Mouse (Mus musculus) gastrocnemius, postnatal 25 days (tissue): ENCODE measurements around the gene Syt17. TPM values are rescaled to one million over a fixed set of nuclear protein-coding genes. Genes with fewer than 3 reads are reported as not detected.

Source experiments
- DNase-seq: peaks from one replicate; pipeline ENCODE4 v3.0.0; 2022
- long read RNA-seq, 2 experiments: library from polyadenylated mRNA; stranded (forward); transcript quantifications; one replicate each; pipeline ENCODE4 v2.0.0; 2021
- total RNA-seq, 2 experiments: library from RNA; stranded (reverse); gene quantifications; 1 replicate in 1 of 2; 2 replicates in 1 of 2; pipeline ENCODE4 v1.2.3; 2021

Syt17 gene
- total RNA-seq: under 1 TPM; 0.64 to 0.74 TPM
- long read RNA-seq, experiment 1, partial matches to known transcripts: 0 of 1 reads
- long read RNA-seq, experiment 1, other reads (novel, unspliced or antisense): 1 of 1 reads
- long read RNA-seq, experiment 2: 0 reads

DNA sequence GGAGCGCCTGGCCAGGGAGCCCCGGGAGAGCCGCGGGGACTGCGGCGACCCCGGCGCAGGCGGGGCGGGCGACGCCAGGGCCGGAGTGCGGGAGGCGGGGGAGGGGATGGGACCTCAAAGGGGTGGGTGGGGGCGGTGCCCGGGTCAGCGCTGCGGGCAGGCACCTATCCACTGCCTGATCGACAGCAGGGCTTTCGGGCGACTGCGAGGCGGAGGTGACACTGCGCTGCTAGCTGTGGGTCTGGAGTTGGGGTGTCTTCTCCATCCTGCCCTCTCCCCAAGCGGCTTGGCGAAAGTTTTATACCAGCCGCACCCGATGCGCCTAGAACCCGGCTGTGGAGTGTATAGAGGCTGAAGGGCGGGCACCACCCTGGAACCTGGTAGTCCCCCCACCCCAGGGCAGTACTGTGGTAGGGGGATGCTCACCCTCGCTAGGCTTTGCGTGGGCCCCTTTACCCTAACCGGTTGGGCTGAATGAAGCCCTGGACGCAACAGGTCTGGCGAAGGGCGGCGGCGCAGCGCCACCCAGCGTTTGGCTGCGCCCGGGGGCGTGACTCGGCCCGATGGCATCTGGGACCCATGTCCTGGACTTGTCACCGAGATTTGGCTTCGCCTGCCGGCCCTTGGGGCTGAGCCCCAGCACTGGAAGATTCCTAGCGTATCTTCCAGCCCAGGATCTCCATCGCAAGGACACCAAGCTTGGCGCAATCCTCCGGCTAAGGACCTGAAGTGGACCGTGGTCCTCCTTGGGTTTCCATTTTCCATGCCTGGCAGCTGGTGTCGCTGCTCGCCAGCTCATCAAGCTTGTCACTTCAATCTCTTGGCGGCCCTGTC is at the start of gene Syt17:
Gene Syt17, minus strand, starts transcription at position 89 of the 834 bp plus-strand sequence.
- peak; percentile 68 for DNase-seq

GRCm38 (mm10) chr7:118494892-118495579 is 47.0 kb upstream of the Syt17 start:
- peak; percentile 1 for DNase-seq

DNA sequence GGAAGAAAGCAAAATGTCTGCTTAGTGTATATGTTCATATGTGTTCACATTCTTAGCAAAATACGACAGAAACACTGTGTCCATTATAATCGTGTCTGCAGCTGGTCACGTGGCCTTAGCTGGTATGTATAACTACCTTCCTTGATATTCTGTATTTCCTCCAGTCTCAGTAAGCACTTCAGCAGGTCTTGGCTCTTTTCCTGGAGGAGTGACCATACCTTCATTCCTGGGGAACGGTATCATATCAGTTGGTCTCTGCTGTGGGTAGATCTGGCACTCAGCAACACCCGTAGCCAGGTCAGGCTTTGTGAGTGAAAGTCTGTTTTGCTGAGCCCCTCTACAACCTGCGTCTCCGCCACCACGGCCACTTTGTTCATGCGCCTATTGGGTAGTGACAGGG is 45.9 kb upstream of the Syt17 start:
- DNase-seq: no peak

- peak; percentile 86 for DNase-seq
These were observed 43.6 kb upstream of the Syt17 start, which contains the start of gene Itpripl2 for GRCm38 (mm10) chr7:118491431-118492147. TSS of gene Itpripl2 (minus strand) at chr7:118491975.

DNA sequence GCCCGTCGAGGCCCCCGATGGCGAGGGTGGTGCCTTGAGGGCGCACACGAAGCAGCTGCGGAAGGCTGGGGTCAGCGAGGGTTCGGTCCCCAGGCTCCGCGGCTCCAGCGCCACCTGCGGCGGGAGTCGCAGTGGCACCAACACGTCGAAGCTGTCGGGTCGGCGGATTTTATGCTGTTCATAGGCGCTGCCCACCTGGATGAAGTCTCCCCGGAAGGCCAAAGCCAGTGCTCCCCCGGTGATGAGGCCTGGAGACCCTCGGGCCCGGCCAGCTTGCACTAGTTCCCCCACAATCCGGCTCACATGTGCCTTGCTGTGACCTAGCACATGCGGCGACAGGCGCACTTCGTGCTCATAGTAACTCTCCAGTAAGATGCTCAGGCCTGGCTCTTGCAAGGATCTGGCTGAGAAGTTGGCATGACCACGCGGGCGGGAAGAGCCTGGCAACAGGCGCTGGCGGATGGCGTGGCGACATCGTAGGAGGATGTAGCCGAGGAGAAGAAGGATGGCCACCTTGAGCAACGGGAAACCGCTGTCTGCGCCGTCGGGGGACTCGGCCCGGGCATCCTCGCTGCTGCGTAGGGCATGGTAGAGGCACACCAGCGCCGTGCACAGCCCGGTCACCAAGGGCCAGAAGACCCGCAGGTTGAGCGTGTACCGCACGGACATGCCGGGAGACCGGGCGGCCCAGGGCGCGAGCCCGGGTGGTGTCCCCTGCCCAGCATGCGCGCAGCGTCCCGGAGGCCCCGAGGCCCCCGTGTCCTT is 42.8 kb upstream of the Syt17 start:
- peak; percentile 24 for DNase-seq

- no peak for DNase-seq
These were observed 42.0 kb upstream of the Syt17 start for GRCm38 (mm10) chr7:118489706-118490665.

DNA sequence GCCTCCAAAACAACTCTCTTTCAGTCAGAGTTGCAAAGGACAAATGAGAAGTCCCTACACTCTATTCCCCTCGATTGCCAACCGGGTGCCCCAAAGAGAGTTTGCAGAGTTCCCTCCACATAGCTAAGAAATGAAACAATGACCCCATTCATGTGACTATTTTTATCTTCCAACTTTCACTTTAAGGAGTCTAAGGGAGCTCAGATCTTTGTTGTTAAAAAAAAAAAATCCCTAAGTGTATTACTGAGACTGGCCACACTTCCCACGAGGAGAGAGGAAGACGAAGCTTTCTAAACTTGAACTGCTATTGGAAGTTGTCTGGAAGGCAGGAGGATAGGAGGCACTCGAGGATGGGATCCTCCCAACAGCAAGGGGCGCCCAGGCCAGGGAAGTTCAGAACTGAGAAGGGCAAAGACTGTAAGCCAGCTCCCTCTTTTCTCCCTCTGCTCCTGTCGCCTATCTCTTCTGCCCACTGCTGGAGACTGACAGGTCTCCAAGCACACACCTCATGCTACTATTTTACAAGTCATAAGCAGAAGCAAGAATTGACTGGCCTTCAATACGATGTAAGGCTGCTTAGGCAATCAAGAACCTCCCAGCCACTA is 40.1 kb upstream of the Syt17 start:
- DNase-seq: no peak

- no peak for DNase-seq
These were observed 38.9 kb upstream of the Syt17 start for GRCm38 (mm10) chr7:118486917-118487316.

DNA sequence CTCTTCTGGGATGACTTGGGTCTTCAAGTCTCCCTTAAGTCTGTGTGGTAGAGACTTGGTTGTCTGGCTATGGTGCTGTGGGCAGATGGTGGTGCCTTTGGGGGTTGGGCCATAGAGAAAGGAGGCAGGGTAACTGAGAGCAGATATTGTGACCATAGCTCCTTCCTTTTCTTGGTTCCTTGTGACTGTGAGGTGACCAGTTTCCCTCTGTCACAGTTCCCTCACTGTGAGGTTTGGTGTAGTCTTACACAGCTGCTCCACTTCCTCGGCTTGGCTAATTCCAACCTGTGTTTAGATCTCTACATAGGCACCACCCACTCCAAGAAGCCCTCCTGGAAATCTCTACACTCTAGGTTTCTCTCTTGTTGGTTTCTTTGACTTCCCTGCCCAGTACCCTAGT is 36.0 kb upstream of the Syt17 start:
- DNase-seq: no peak

GRCm38 (mm10) chr7:118482001-118482400 is 34.0 kb upstream of the Syt17 start:
- no peak for DNase-seq

DNA sequence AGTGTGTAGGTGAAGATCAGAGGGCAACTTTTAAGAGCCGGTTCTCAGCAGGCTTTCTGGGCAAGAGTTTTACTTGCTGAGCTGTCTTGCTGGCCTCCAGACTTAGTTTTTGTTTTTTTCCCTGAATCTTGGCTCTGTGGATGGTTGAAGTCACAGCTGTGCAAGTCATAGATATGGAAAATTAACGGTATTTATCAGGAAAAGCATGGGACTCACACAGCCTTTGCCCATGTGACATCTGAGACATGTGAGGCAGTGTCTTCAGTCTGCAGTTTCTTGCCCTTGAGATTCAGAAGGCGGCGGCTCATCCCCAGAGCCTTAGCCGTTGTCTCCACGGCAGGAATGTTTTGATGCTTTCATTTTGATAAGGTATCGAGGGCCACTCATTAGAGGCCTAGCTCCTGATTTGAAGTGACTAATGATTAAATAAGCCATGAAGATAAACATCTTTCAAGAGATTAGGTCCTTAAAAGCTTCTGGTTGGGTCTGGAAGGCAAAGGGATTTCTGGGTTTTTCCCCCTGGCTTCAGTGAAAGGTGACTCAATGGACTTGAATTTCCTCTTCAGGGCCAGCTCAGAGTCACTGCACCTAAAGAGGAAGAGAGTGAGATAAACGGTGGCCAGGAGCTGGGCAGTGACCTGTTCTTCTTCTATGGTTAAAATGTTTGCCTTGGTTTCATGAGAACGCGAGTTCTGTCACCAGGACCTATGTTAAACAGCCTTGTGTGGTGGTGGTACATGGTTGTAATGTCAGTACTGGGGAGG is 33.2 kb upstream of the Syt17 start:
- DNase-seq: no peak

GRCm38 (mm10) chr7:118480160-118480709 is 32.2 kb upstream of the Syt17 start:
- no peak for DNase-seq

DNA sequence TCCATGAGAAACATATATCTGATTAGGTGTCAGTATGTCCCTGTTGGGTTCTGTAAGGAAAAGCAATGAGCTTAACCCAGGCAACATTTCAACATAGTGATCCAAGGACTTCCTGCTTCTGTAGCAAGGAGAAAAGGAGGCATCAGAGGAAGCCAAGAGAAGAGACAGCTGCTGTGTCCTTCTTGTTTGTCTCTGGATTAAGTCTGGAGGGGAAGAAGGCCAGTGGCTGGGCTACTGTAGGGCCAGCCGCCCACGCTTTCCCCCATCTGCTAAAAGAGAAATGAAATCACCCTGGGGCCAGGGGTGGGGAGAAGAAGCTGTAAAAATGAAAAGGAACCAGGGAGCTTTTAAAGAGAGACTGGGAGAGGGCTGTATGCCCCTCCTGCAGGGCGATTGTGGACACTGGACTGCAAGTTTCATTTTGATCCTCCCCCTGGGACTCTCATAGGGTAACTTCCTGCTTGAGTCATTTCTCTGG is 30.9 kb upstream of the Syt17 start:
- peak; percentile 81 for DNase-seq

- no peak for DNase-seq
These were observed 28.4 kb upstream of the Syt17 start for GRCm38 (mm10) chr7:118476428-118476827.

DNA sequence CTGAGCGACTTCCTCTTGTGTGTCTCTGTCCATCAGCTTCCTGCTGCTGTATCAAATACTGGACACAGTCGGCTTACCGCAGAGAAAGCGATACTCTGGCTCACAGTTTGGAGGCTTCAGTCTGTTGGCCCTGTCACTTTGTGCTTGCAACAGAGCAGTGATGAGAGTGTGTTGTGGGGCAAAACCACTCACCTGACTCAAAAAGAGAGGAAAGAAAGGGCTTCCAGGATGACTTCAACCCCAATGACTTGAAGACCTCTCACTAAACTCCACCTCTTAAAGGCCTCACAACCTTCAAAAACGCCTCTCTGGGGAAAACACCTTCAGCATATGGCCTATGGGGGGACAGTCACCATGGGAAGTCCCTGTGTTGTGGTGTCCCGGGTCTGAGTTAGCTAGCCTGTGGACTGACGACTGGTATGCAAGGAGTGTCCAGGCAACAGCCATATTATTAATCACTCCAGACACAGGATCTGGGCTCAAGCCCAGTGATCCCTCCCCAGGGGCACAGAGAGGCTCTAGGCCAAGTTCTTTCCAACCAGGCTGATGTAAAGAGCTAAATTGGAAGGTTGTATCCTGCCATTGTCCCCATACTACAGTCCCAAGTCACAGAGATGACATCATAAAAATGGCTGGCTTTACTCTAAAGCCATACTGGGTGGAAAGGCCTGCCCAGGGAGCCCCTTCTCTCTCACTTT is 27.1 kb upstream of the Syt17 start:
- no peak for DNase-seq

DNA sequence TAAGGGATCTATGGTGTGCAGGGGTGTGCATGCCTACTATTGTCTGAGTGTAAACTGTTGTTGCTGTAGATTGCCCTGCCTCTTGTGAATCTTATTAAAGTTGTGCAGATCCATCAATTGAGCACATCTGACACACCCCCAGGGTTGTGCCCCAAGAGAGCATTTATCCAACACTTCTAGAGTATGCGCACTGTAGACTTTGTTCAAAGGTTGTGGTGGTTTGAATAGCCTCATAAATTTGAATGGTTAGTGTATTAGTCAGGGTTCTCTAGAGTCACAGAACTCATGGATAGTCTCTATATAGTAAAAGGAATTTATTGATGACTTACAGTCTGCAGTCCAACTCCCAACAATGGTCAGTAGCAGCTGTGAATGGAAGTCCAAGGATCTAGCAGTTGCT is 24.9 kb upstream of the Syt17 start:
- no peak for DNase-seq

DNA sequence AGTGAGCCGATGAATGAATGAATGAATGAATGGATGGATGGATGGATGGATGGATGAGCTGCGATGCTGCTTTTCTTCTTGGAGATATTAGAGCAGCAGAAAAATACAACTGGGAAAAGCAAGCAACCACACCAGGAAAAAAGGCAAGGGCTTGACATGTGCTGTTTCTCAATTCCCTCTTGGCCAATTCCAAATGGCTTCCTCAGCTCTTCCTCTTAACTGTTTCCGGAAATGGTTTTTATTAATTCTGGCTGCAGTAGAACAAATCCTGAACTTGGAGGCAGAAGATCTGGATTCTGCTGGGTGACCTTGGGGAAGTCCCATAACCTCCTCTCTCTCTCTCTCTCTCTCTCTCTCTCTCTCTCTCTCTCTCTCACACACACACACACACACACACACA is 20.0 kb upstream of the Syt17 start:
- no peak for DNase-seq

DNA sequence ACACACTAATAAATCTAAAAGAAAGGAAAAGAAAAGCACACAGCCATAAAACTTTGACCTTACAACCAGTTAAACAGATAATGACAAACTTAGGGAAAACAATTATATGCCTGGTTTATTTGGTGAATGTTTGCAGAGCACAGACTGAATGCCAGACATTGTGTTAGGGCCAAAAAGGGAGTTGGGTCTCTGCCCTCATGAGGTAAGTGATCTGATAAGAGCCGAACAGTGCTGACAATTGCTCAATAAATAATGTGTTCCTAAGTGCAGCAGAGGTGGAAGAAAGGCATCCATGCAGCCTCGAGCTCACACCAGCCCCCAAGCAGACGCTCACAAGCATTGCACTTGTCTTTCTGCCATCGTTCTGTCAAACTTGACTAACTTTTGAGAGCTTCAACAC is 16.4 kb upstream of the Syt17 start:
- DNase-seq: no peak
